Mouse (Mus musculus): ENCODE measurements around the gene Sostdc1. TPM values are rescaled to one million over a fixed set of nuclear protein-coding genes. Genes with fewer than 3 reads are reported as not detected.
A peak's percentile ranks its signal among the peaks of the same experiment; 100 is the strongest.

The Sostdc1 gene
- 5.8 and 11.1 TPM in 2 replicates for polyA plus RNA-seq (2016; fragmentation: Nextera tagmentation; extraction: Ambion mirVana)

- Histone ChIP-seq H3K27me3 (ENCODE audit: low read depth, poor library complexity, severe bottlenecking) (no peaks in the 10 kb centered on the region), H3K27ac (peak within 1 kb of the TSS; percentile 53; the same call in 1 of the 2 replicates), H3K4me3 (peak within 1 kb of the TSS; percentile 33), H3K36me3 (no peaks in the 10 kb centered on the region), H3K9me3 (replicated peaks) (no peaks in the 10 kb centered on the region), H3K4me1 (peaks cover 47% of the 10 kb centered on the region)
- DNase-seq (ENCODE audit: low spot score), result peak; percentile 37
- 15% methylated on average over 7 of the region's 7 CpGs for WGBS
Observed at GRCm38 (mm10) chr12:36313916-36314315, at the start of gene Sostdc1. Sostdc1 (plus strand) TSS chr12:36314139.

- DNase-seq (ENCODE audit: low spot score), result no peak
- Histone ChIP-seq H3K4me3 (no peak overlapping the region), H3K9me3 (replicated peaks) (no peaks in the 10 kb centered on the region; the same call in 1 of the 2 replicates), H3K27ac (no peak overlapping the region), H3K36me3 (no peaks in the 10 kb centered on the region), H3K27me3 (ENCODE audit: low read depth, poor library complexity, severe bottlenecking) (no peaks in the 10 kb centered on the region), H3K4me1 (no peaks in the 10 kb centered on the region)
- WGBS, result 92% methylated on average over 8 of the region's 8 CpGs
Observed at GRCm38 (mm10) chr12:36267670-36268246, 46.2 kb upstream of the Sostdc1 start.

GRCm38 (mm10) chr12:36274823-36275222 is 39.1 kb upstream of the Sostdc1 start:
- no peaks in the 10 kb centered on the region; the same call in 1 of the 2 replicates for H3K9me3 ChIP-seq (replicated peaks)
- no peak overlapping the region for H3K4me3 ChIP-seq
- no peaks in the 10 kb centered on the region for H3K4me1 ChIP-seq
- 88% methylated on average over 3 of the region's 3 CpGs for WGBS
- no peaks in the 10 kb centered on the region for H3K27me3 ChIP-seq (ENCODE audit: low read depth, poor library complexity, severe bottlenecking)
- H3K27ac ChIP-seq, result no peak overlapping the region
- DNase-seq (ENCODE audit: low spot score), result no peak
- no peaks in the 10 kb centered on the region for H3K36me3 ChIP-seq

GRCm38 (mm10) chr12:36289634-36290033 is 24.3 kb upstream of the Sostdc1 start:
- H3K27me3 ChIP-seq (ENCODE audit: low read depth, poor library complexity, severe bottlenecking), result no peaks in the 10 kb centered on the region
- no peaks in the 10 kb centered on the region for H3K4me1 ChIP-seq
- no peak overlapping the region for H3K4me3 ChIP-seq
- no peak for DNase-seq (ENCODE audit: low spot score)
- no peaks in the 10 kb centered on the region for H3K9me3 ChIP-seq (replicated peaks)
- H3K36me3 ChIP-seq, result no peaks in the 10 kb centered on the region
- 89% methylated on average over 8 of the region's 8 CpGs for WGBS
- no peak overlapping the region for H3K27ac ChIP-seq

GRCm38 (mm10) chr12:36290465-36290864 is 23.5 kb upstream of the Sostdc1 start:
- WGBS, result 85% methylated on average over 4 of the region's 4 CpGs
- no peak overlapping the region for H3K27ac ChIP-seq
- no peaks in the 10 kb centered on the region for H3K9me3 ChIP-seq (replicated peaks)
- H3K36me3 ChIP-seq, result no peaks in the 10 kb centered on the region
- no peak for DNase-seq (ENCODE audit: low spot score)
- no peaks in the 10 kb centered on the region for H3K4me1 ChIP-seq
- no peaks in the 10 kb centered on the region for H3K27me3 ChIP-seq (ENCODE audit: low read depth, poor library complexity, severe bottlenecking)
- H3K4me3 ChIP-seq, result no peak overlapping the region

- Histone ChIP-seq H3K9me3 (replicated peaks) (no peaks in the 10 kb centered on the region), H3K4me3 (no peak overlapping the region), H3K36me3 (no peaks in the 10 kb centered on the region), H3K4me1 (no peaks in the 10 kb centered on the region), H3K27me3 (ENCODE audit: low read depth, poor library complexity, severe bottlenecking) (no peaks in the 10 kb centered on the region), H3K27ac (no peak overlapping the region)
- no peak for DNase-seq (ENCODE audit: low spot score)
- WGBS, result 86% methylated on average over 6 of the region's 6 CpGs
Observed at GRCm38 (mm10) chr12:36291346-36291745, 22.6 kb upstream of the Sostdc1 start.

GRCm38 (mm10) chr12:36302326-36302725 is 11.6 kb upstream of the Sostdc1 start:
- DNase-seq (ENCODE audit: low spot score), result no peak
- 84% methylated on average over 12 of the region's 12 CpGs for WGBS
- Histone ChIP-seq H3K9me3 (replicated peaks) (no peaks in the 10 kb centered on the region), H3K27ac (no peak overlapping the region), H3K36me3 (no peaks in the 10 kb centered on the region), H3K4me3 (no peak overlapping the region), H3K4me1 (no peaks in the 10 kb centered on the region), H3K27me3 (ENCODE audit: low read depth, poor library complexity, severe bottlenecking) (no peaks in the 10 kb centered on the region)

GRCm38 (mm10) chr12:36302905-36303642 is 10.9 kb upstream of the Sostdc1 start:
- DNase-seq (ENCODE audit: low spot score), result no peak

GRCm38 (mm10) chr12:36308737-36309420 is 5.1 kb upstream of the Sostdc1 start:
- no peak overlapping the region for H3K4me3 ChIP-seq
- H3K36me3 ChIP-seq, result no peaks in the 10 kb centered on the region
- H3K4me1 ChIP-seq, result peaks cover 7% of the 10 kb centered on the region
- no peaks in the 10 kb centered on the region for H3K9me3 ChIP-seq (replicated peaks)
- H3K27ac ChIP-seq, result no peak overlapping the region
- 88% methylated on average over 6 of the region's 6 CpGs for WGBS
- DNase-seq (ENCODE audit: low spot score), result no peak
- H3K27me3 ChIP-seq (ENCODE audit: low read depth, poor library complexity, severe bottlenecking), result no peaks in the 10 kb centered on the region

More at GRCm38 (mm10) chr12:36302905-36303642, 10.9 kb upstream of the Sostdc1 start:
- Histone ChIP-seq H3K27me3 (ENCODE audit: low read depth, poor library complexity, severe bottlenecking) (no peaks in the 10 kb centered on the region), H3K4me1 (no peaks in the 10 kb centered on the region), H3K36me3 (no peaks in the 10 kb centered on the region), H3K27ac (no peak overlapping the region), H3K4me3 (no peak overlapping the region), H3K9me3 (replicated peaks) (no peaks in the 10 kb centered on the region)
- 84% methylated on average over 8 of the region's 8 CpGs for WGBS

- no peak overlapping the region for H3K27ac ChIP-seq
Observed at GRCm38 (mm10) chr12:36313015-36313414, 924 bp upstream of the Sostdc1 start.

GRCm38 (mm10) chr12:36314446-36314845 is 507 bp downstream of the Sostdc1 start:
- Histone ChIP-seq H3K27ac (peak overlapping the region; percentile 53; the same call in 1 of the 2 replicates), H3K9me3 (replicated peaks) (no peaks in the 10 kb centered on the region), H3K4me1 (peaks cover 47% of the 10 kb centered on the region), H3K36me3 (no peaks in the 10 kb centered on the region), H3K4me3 (peak overlapping the region; percentile 33), H3K27me3 (ENCODE audit: low read depth, poor library complexity, severe bottlenecking) (no peaks in the 10 kb centered on the region)
- DNase-seq (ENCODE audit: low spot score), result no peak
- WGBS, result 72% methylated on average over 7 of the region's 7 CpGs

More at GRCm38 (mm10) chr12:36313015-36313414, 924 bp upstream of the Sostdc1 start:
- H3K9me3 ChIP-seq (replicated peaks), result no peaks in the 10 kb centered on the region
- WGBS, result 39% methylated on average over 2 of the region's 2 CpGs
- no peak for DNase-seq (ENCODE audit: low spot score)
- H3K27me3 ChIP-seq (ENCODE audit: low read depth, poor library complexity, severe bottlenecking), result no peaks in the 10 kb centered on the region
- H3K4me1 ChIP-seq, result peaks cover 41% of the 10 kb centered on the region
- no peak overlapping the region for H3K4me3 ChIP-seq
- H3K36me3 ChIP-seq, result no peaks in the 10 kb centered on the region

GRCm38 (mm10) chr12:36315527-36315926 is 1.6 kb downstream of the Sostdc1 start:
- peak overlapping the region; percentile 55 for H3K4me3 ChIP-seq
- peak overlapping the region; percentile 53; the same call in 1 of the 2 replicates for H3K27ac ChIP-seq
- peak; percentile 35 for DNase-seq (ENCODE audit: low spot score)
- H3K9me3 ChIP-seq (replicated peaks), result no peaks in the 10 kb centered on the region
- H3K27me3 ChIP-seq (ENCODE audit: low read depth, poor library complexity, severe bottlenecking), result no peaks in the 10 kb centered on the region
- H3K4me1 ChIP-seq, result peaks cover 47% of the 10 kb centered on the region
- 74% methylated on average over 3 of the region's 3 CpGs for WGBS
- H3K36me3 ChIP-seq, result no peaks in the 10 kb centered on the region

- 76% methylated on average over 3 of the region's 3 CpGs for WGBS
- H3K27me3 ChIP-seq (ENCODE audit: low read depth, poor library complexity, severe bottlenecking), result no peaks in the 10 kb centered on the region
- DNase-seq (ENCODE audit: low spot score), result no peak
- no peaks in the 10 kb centered on the region for H3K9me3 ChIP-seq (replicated peaks)
- peak overlapping the region; percentile 53; the same call in 1 of the 2 replicates for H3K27ac ChIP-seq
- H3K4me1 ChIP-seq, result peaks cover 47% of the 10 kb centered on the region
- H3K4me3 ChIP-seq, result peak overlapping the region; percentile 55
- H3K36me3 ChIP-seq, result no peaks in the 10 kb centered on the region
Observed at GRCm38 (mm10) chr12:36316056-36316455, 2.1 kb downstream of the Sostdc1 start.

All from limb, embryonic 10.5 days (tissue).